Mouse (Mus musculus): ENCODE results near the gene Tstd1. TPM values are rescaled to one million over a fixed set of nuclear protein-coding genes. Genes with fewer than 3 reads are reported as not detected.
A peak's percentile ranks its signal among the peaks of the same experiment; 100 is the strongest.

Gene Tstd1
- polyA plus RNA-seq (2016; fragmentation: Nextera tagmentation; extraction: Ambion mirVana), result 9.9 and 10.5 TPM in 2 replicates

DNA sequence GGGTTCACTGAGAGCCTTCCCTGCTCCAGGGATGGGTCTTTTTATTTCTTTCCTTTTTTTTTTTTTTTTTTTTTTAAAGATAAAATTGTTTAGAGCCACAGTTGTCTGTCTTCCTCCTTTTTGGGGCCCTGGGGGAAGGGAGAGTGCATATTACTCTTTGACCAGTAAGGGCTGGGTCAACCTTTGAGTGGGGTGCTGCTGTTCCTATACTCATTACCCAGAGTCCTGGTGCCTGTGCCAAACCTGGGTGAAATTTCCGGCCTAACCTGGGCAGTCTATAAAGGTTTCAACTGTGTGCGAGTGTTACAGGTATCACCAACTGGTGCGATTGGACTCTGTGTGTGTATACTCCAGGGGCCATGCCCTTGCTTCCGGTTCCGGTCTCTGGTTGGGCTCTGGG is at the start of gene Tstd1:
TSS of gene Tstd1 (plus strand) at position 213 of the 400 bp plus-strand sequence.
- Histone ChIP-seq H3K4me3 (no peak within 1 kb of the TSS), H3K4me1 (peaks cover 8% of the 10 kb centered on the region), H3K9ac (replicated peaks) (no peak within 1 kb of the TSS), H3K27me3 (no peaks in the 10 kb centered on the region), H3K27ac (replicated peaks) (peak within 1 kb of the TSS; percentile 67), H3K9me3 (no peaks in the 10 kb centered on the region), H3K36me3 (peaks cover 59% of the 10 kb centered on the region), H3K4me2 (replicated peaks) (no peak within 1 kb of the TSS)
- 88% methylated on average over 5 of the region's 5 CpGs for WGBS
- no peak; the same call in 1 of the 2 replicates for ATAC-seq (ENCODE audit: low FRiP score, low read depth)

- Histone ChIP-seq H3K4me3 (no peak within 1 kb of the TSS), H3K27me3 (peaks cover 20% of the 10 kb centered on the region), H3K36me3 (no peaks in the 10 kb centered on the region), H3K4me1 (peaks cover 5% of the 10 kb centered on the region), H3K4me2 (replicated peaks) (no peak within 1 kb of the TSS), H3K9me3 (no peaks in the 10 kb centered on the region), H3K27ac (replicated peaks) (no peak within 1 kb of the TSS), H3K9ac (replicated peaks) (no peak within 1 kb of the TSS)
- 55% methylated on average over 20 of the region's 20 CpGs for WGBS
- ATAC-seq (ENCODE audit: low FRiP score, low read depth), result no peak
These were observed 48.7 kb upstream of the Tstd1 start, which contains the start of gene Nectin4 for GRCm38 (mm10) chr1:171369845-171370556. Gene Nectin4, plus strand, starts transcription at chr1:171370099.

DNA sequence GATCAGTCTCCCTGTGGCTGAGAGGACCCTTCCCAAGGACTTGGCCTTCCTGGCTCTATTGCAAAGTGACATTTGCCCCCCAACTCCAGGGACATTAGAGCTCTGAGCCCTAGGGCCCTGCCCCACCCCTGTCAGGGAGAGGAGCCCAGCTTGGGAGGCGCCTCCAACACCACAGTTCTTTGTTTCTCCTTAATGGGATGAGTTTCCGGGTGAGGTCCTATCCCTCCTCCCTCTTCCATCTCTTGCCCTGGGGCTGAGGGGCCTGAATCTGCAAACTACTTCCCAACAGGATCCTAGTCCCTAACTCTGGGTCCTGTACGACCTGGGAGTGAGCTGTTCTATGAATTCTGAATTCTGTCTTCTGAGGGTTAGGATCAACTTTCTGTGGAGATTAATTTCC is 45.8 kb upstream of the Tstd1 start:
- WGBS, result 45% methylated on average over 3 of the region's 3 CpGs
- no peaks in the 10 kb centered on the region for H3K36me3 ChIP-seq
- H3K27me3 ChIP-seq, result peaks cover 23% of the 10 kb centered on the region
- ATAC-seq (ENCODE audit: low FRiP score, low read depth), result no peak
- H3K27ac ChIP-seq (replicated peaks), result no peak overlapping the region
- no peaks in the 10 kb centered on the region for H3K9me3 ChIP-seq
- no peak overlapping the region for H3K9ac ChIP-seq (replicated peaks)
- H3K4me3 ChIP-seq, result no peak overlapping the region
- H3K4me1 ChIP-seq, result peaks cover 5% of the 10 kb centered on the region
- H3K4me2 ChIP-seq (replicated peaks), result no peak overlapping the region

DNA sequence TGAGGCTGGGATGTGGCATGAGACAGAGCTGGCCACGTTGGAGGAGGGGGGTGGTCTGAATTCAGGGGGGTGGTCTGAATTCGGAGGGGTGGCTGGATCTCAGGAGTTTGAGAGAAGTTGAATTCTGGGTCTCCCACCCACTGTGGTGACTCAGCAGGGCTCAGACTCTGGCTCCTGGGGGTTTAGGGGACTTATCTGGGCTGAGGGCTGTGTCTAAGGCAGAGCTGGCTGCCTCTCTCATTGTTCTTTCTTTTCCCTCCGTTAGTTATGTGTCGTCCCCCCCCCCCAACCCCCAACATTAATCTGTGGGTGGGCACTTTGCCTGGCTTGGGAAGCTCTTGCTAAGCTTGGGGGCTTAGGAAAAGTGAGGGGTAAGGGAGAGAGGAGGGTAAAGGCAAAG is 44.7 kb upstream of the Tstd1 start:
- Histone ChIP-seq H3K9ac (replicated peaks) (no peak overlapping the region), H3K4me3 (no peak overlapping the region), H3K9me3 (no peaks in the 10 kb centered on the region), H3K4me1 (peaks cover 5% of the 10 kb centered on the region), H3K4me2 (replicated peaks) (no peak overlapping the region), H3K27me3 (peaks cover 32% of the 10 kb centered on the region), H3K27ac (replicated peaks) (no peak overlapping the region), H3K36me3 (no peaks in the 10 kb centered on the region)
- no peak for ATAC-seq (ENCODE audit: low FRiP score, low read depth)
- 0% methylated on average over 4 of the region's 4 CpGs for WGBS

- Histone ChIP-seq H3K27me3 (peaks cover 37% of the 10 kb centered on the region), H3K9me3 (no peaks in the 10 kb centered on the region), H3K4me2 (replicated peaks) (no peak overlapping the region), H3K9ac (replicated peaks) (no peak overlapping the region), H3K4me3 (no peak overlapping the region), H3K36me3 (no peaks in the 10 kb centered on the region), H3K27ac (replicated peaks) (no peak overlapping the region), H3K4me1 (peaks cover 16% of the 10 kb centered on the region)
- WGBS, result 38% methylated on average over 8 of the region's 9 CpGs
- ATAC-seq (ENCODE audit: low FRiP score, low read depth), result no peak
These were observed 43.0 kb upstream of the Tstd1 start for GRCm38 (mm10) chr1:171375646-171376097.

DNA sequence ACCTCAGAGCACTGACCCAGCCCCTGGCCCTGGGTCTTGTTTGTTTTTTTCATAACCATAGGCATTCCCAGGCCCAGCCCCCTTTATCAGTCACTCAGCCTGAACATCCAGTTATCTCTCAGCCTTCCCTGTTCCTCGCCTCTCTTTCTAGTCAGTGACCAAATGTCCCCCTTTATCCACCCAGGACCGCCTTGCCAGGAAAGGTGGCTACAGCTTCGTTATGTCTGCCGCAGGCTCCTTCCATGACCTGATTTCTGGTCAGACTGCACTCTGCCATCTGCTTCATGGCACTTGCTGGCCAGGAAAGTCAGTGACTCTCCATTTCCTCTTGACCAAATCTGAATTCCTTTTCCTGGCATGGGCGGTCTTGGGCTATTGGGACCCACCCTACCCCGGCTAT is 40.4 kb upstream of the Tstd1 start:
- no peaks in the 10 kb centered on the region for H3K36me3 ChIP-seq
- H3K4me3 ChIP-seq, result no peak overlapping the region
- peaks cover 16% of the 10 kb centered on the region for H3K4me1 ChIP-seq
- no peaks in the 10 kb centered on the region for H3K9me3 ChIP-seq
- ATAC-seq (ENCODE audit: low FRiP score, low read depth), result no peak
- H3K27ac ChIP-seq (replicated peaks), result no peak overlapping the region
- H3K4me2 ChIP-seq (replicated peaks), result no peak overlapping the region
- WGBS, result 89% methylated on average over 6 of the region's 6 CpGs
- no peak overlapping the region for H3K9ac ChIP-seq (replicated peaks)
- peaks cover 39% of the 10 kb centered on the region for H3K27me3 ChIP-seq

GRCm38 (mm10) chr1:171379935-171380599 is 38.6 kb upstream of the Tstd1 start:
- Histone ChIP-seq H3K4me2 (replicated peaks) (peak overlapping the region; percentile 50), H3K9ac (replicated peaks) (peak overlapping the region; percentile 29; the same call in 1 of the 2 replicates), H3K4me1 (peaks cover 11% of the 10 kb centered on the region), H3K9me3 (no peaks in the 10 kb centered on the region), H3K27ac (replicated peaks) (no peak overlapping the region), H3K4me3 (peak overlapping the region; percentile 31), H3K36me3 (no peaks in the 10 kb centered on the region), H3K27me3 (peaks cover 43% of the 10 kb centered on the region)
- WGBS, result 2% methylated on average over 31 of the region's 31 CpGs
- ATAC-seq (ENCODE audit: low FRiP score, low read depth), result peak; percentile 85

DNA sequence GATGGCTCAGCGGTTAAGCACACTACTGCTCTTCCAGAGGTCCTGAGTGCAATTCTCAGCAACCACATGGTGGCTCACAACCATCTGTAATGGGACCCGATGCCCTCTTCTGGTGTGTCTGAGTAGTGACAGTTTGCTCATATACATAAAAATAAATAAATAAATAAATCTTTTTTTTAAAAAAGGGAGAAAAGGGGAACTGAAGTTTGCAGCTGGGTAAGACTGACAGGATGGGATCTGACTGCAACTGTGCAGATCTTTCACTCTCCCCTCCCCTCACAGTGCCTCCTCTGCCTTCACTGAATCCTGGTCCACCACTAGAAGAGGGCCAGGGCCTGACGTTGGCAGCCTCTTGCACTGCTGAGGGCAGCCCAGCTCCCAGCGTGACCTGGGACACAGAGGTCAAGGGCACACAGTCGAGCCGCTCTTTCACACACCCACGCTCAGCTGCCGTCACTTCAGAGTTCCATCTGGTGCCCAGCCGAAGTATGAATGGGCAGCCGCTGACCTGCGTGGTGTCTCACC is 36.5 kb upstream of the Tstd1 start:
- H3K27ac ChIP-seq (replicated peaks), result no peak overlapping the region
- no peaks in the 10 kb centered on the region for H3K9me3 ChIP-seq
- peaks cover 11% of the 10 kb centered on the region for H3K4me1 ChIP-seq
- ATAC-seq (ENCODE audit: low FRiP score, low read depth), result no peak
- peaks cover 47% of the 10 kb centered on the region for H3K27me3 ChIP-seq
- H3K9ac ChIP-seq (replicated peaks), result no peak overlapping the region
- no peak overlapping the region for H3K4me2 ChIP-seq (replicated peaks)
- no peak overlapping the region for H3K4me3 ChIP-seq
- WGBS, result 84% methylated on average over 11 of the region's 11 CpGs
- H3K36me3 ChIP-seq, result no peaks in the 10 kb centered on the region

DNA sequence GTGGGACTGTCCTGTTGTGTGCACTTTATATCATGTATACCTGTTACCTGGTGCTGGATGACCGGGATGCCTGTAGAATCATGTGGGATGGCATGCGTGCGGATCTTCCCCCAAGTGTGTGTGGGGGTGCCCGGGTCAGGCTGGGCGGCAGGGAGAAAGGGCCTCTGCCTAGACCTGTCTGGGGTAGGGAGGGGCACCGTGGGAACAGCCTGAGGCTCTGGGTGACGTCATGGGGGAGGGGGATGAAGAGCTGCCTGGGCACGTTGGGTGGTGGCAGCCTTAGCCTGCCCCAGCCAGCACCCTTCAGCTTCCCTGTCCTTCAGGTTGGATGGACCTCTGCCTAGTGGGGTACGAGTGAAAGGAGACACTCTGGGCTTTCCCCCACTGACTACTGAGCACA is 34.3 kb upstream of the Tstd1 start:
- ATAC-seq (ENCODE audit: low FRiP score, low read depth), result no peak
- no peak overlapping the region for H3K4me3 ChIP-seq
- H3K4me1 ChIP-seq, result peaks cover 10% of the 10 kb centered on the region
- no peak overlapping the region for H3K4me2 ChIP-seq (replicated peaks)
- H3K9me3 ChIP-seq, result no peaks in the 10 kb centered on the region
- no peak overlapping the region for H3K27ac ChIP-seq (replicated peaks)
- no peak overlapping the region for H3K9ac ChIP-seq (replicated peaks)
- H3K36me3 ChIP-seq, result no peaks in the 10 kb centered on the region
- peaks cover 33% of the 10 kb centered on the region for H3K27me3 ChIP-seq
- 74% methylated on average over 9 of the region's 9 CpGs for WGBS

- H3K4me1 ChIP-seq, result peaks cover 1% of the 10 kb centered on the region; the same call in 1 of the 2 replicates
- ATAC-seq (ENCODE audit: low FRiP score, low read depth), result no peak
- no peak overlapping the region for H3K27ac ChIP-seq (replicated peaks)
- WGBS, result 66% methylated on average over 9 of the region's 9 CpGs
- no peak overlapping the region for H3K9ac ChIP-seq (replicated peaks)
- no peak overlapping the region for H3K4me2 ChIP-seq (replicated peaks)
- peaks cover 25% of the 10 kb centered on the region for H3K27me3 ChIP-seq
- no peak overlapping the region for H3K4me3 ChIP-seq
- H3K9me3 ChIP-seq, result no peaks in the 10 kb centered on the region
- no peaks in the 10 kb centered on the region for H3K36me3 ChIP-seq
These were observed 33.5 kb upstream of the Tstd1 start for GRCm38 (mm10) chr1:171385171-171385570.

DNA sequence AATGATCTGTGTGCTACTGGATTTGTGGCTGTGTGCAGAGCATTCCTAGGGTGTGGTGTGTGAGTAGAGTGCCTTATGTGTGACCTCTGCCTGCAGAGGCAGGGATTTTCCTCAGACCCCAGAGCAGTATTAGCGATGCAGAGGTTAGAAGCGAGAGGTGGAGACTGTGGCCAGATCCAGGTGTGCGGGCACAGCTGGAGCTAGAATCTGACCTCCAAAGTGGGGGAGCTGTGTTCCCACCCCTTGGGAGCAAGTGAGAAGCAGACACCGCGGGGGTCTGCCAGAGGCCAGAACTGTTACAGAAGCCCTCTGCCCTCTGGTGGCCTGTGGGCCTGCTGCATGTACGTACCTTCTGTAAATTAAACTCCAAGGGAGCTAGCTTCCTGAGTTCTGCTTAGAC is 31.6 kb upstream of the Tstd1 start:
- no peak overlapping the region for H3K4me3 ChIP-seq
- 22% methylated on average over 6 of the region's 6 CpGs for WGBS
- no peak overlapping the region for H3K4me2 ChIP-seq (replicated peaks)
- peaks cover 11% of the 10 kb centered on the region for H3K27me3 ChIP-seq
- H3K36me3 ChIP-seq, result no peaks in the 10 kb centered on the region
- H3K4me1 ChIP-seq, result no peaks in the 10 kb centered on the region
- H3K9me3 ChIP-seq, result no peaks in the 10 kb centered on the region
- H3K9ac ChIP-seq (replicated peaks), result no peak overlapping the region
- H3K27ac ChIP-seq (replicated peaks), result no peak overlapping the region
- ATAC-seq (ENCODE audit: low FRiP score, low read depth), result no peak

DNA sequence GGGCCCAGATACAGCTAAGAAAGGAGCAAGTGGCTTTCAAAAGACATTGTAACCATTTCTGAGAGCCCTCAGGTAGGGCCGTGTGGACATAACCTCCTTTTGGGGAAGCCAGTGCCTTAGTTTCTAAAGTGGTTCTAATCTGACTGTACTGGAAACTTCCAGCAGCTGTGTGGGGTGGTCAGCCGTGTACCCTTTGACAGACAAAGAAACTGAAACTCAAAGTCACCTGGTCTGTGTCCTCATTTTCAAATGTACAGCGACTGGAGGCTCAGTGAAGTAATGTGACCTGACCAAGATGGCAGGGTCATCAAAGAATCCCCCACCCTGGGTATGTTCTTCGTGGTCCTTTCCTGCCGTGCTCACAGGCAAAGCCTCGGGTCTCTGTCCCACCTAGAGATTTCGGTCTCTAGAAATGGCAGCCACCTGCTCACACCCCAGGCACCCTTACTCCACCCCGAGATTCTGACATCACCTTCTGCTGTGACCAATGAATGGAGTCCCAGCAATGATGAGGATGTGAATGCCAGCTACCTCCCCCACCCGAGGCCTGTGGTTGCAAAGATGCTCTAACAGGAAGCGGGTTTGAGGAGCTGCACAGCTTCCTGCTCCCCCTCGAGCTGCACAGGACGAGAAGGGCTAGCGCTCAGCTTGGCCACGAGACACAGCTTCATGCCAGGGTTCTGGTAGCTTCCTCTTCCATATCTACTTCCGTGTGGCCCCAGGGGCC is 30.1 kb upstream of the Tstd1 start, which contains the start of gene Arhgap30:
TSS of gene Arhgap30 (plus strand) at position 579 of the 727 bp plus-strand sequence.
- 87% methylated on average over 15 of the region's 15 CpGs for WGBS

More for the DNA sequence above, 30.1 kb upstream of the Tstd1 start, which contains the start of gene Arhgap30:
- ATAC-seq (ENCODE audit: low FRiP score, low read depth), result no peak
- H3K9ac ChIP-seq (replicated peaks), result no peak within 1 kb of the TSS
- H3K9me3 ChIP-seq, result no peaks in the 10 kb centered on the region
- no peak within 1 kb of the TSS for H3K27ac ChIP-seq (replicated peaks)
- H3K4me3 ChIP-seq, result no peak within 1 kb of the TSS
- H3K4me2 ChIP-seq (replicated peaks), result no peak within 1 kb of the TSS
- H3K36me3 ChIP-seq, result no peaks in the 10 kb centered on the region
- H3K27me3 ChIP-seq, result peaks cover 7% of the 10 kb centered on the region; the same call in 1 of the 2 replicates
- H3K4me1 ChIP-seq, result no peaks in the 10 kb centered on the region

Data from midbrain, embryonic 12.5 days (tissue).